Mouse (Mus musculus) urinary bladder, adult 18-20 months (tissue): ENCODE measurements around the gene Stub1.
A peak's percentile ranks its signal among the peaks of the same experiment; 100 is the strongest.

Source experiments
- DNase-seq, 2 experiments: peaks; one replicate each; pipeline ENCODE4 v3.0.0; 2022; ENCODE audit warnings: low spot score in 2 of 2, mixed read lengths in 2 of 2

Stub1 gene

DNA sequence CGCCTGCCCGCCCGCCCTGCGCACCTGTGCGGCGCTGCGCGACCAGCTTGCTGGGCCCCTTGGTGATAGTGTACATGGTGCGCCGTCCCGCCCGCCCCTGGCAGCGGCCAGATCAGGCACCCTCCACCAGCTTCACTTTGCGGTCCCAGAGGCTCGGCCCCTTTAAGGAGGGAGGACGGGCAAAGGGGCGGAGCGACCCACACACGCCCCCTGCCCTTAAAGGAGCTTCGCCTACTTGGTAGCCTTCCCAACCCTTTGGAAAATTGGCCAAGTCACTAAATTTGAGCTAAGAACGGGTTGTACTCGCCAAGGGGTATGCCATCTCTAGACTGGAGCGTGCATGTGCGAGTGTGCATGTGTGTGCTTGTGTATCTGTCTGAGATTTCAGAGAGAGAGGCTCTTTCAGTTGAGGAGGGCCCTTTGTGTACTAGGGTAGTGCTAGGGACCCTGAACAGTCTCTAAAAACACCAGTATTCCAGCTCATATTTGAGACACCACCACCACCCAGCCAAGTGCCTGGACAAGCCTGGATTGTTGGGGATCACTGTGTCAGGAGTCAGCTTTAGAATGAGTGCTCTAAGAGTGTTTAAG lies 35.5 kb upstream of the Stub1 start, which contains the start of gene Mcrip2:
Mcrip2 (minus strand) TSS at position 164 of the 591 bp plus-strand sequence.
- peak; percentile 75 to 84 for DNase-seq

GRCm38 (mm10) chr17:25867836-25868600 lies 34.8 kb upstream of the Stub1 start:
- peak in 1 of 2 experiments; percentile 25 for DNase-seq

- no peak for DNase-seq
These were observed 34.3 kb upstream of the Stub1 start for GRCm38 (mm10) chr17:25867509-25867835.

DNA sequence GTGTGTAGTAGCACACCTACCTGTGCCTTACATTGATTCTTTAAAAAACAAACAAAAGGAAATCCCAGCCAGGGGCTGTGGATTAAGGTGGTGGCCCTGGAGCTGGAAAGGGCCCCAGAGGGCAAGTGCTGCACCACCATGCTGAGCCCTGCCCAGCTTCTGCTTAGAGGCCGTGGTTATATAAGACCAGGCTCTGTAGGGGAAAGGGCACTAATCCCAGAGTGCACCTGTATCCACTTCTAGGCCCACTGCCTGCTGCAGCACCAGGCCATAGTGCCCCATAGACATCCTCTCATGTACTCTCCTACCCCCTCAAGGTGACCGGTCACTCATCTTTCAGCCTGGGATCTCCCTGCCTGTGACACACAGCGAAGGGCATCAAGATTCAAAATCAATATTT lies 33.0 kb upstream of the Stub1 start:
- no peak for DNase-seq

DNA sequence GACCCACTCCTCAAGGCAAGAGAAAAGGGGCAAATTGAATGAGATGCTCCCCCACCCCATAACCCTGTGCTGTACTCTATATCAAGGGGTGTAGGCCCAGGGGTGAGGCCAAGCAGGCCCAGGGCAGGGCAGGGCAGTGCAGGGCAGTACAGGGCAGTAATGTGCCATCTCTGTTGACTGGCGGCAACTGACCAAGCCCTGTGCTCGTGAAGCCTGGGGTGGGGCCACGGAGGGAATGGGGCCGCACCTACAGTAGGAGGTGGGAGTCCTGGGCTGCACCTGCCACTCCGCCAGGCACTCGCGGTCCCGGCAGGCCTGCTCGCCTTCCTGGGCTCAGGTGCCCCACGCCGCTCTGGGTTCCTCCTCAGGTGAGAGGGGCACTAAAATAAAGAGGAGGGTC lies 32.1 kb upstream of the Stub1 start:
- no peak for DNase-seq

DNA sequence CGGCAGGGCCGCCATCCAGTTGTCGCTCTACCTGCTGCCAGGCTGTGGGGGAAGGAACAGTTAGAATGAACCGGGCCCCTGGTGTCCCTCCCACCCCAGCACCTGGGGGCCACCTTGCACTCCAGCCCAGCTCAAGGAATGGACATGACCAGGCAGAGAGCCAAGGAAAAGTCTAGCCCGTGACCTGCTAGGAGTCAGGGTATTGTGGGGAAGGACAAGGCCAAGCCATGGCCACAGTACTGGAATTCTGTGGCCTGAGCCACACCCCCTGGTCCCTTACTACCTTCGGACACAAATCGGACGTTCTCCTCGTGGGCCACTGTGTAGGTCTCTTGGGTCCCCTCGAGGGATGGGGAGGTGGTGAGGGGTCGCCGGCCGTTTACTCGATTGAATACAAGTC lies 31.1 kb upstream of the Stub1 start:
- DNase-seq: no peak

DNA sequence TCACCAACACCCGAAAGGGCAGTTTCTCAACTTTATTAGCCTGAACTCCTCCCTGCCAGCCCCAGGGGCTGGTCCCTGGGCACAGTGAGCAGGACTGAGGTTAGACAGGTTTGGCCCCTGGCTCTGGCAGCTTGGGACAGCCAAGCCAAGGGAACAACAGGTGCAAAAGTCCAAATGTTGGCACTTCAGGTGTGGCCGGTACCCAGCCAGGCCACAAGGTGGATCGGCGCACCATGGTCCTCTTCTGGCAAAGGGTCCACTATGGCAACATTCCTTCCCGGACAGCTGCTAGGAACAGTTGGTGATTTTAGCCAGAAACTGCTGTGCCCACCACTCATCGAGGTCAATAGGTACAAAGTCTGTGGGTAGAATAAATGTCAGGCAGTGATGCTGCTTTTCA lies 30.5 kb upstream of the Stub1 start:
- DNase-seq: no peak

DNA sequence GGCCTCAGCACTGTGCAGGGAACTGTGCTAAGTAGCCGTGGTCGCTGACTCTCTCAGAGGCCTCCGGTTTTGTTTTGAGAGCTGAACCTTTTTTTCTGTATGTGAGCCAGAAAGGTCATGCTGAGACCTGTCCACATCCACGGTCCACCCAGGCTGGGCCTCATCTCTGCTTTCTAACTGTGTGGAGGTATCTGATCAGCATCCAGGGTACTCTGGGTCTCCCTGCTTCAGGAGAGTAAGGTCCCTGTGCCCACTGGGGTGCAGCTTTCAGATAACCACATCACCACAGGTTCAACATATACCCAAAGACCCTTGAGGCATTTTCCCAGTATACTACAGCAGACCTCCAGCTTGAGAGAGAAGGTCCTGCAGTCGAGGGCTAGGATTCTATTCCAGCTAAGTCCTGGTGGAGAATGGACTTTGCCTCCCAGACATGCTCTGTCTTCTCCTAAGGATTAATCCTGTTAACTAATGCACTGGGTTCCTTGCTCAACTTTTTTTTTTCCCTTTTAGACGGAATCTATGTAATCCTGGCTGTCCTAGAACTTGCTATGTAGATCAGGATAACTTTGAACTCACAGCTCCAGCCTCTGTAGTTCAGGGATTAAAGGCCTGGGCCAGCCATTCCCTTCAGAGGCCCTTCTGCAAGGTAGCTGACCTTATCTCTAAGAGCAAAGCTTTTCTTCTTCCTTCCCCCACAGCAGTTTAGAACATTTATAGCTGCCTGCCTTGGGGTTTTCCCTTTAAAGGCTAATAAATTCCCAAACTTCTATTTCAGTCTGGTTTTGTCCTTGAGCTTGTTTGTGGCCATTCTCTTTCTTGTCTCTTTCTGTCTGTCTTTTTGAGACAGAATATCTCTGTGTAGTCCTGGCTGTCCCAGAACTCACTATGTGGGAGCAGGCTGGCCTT lies 28.8 kb upstream of the Stub1 start:
- no peak for DNase-seq

DNA sequence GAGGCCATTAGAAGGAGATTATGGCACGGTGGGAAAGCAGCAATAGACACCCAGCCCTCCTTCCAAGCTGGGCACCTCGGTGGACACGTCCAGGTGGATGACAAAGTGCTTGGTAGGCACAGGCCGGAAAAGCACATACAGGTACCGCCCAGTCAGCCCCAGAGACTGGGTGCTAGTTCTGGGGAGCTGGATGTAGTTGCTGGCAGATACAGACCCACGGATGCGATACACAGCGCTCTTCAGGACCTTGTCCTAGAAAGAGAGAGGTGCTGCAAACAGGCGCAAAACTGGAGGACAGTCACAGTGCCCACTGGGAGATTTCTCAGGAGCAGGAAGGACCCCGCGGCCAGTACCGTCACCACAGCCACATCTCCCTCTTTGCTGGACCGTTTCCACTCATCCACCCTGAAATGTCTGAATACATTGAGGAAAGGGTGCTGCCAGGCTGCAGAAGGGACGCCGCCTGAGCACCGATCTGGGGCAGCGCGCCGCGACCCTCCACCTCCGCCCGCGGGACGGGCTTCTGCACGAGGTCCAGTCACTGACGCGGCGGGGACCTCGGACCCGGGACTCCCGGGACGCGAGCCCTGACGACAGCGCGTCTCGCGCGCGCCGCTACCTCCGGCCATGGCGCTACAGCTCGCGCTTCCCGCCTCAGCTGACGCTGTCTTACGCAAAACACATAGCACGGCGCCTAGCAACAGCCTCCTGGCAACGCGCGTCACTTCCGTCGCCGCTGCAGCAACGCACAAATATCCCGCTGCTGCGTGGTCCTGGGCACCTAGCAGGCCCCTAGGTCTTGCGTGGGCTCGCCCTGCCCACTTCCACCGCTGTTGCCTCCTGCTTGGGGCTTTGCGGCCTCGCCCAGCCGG lies 27.9 kb upstream of the Stub1 start, which contains the start of gene Wdr90:
Wdr90 (minus strand) TSS at position 670 of the 872 bp plus-strand sequence.
- peak; percentile 83 to 85 for DNase-seq

DNA sequence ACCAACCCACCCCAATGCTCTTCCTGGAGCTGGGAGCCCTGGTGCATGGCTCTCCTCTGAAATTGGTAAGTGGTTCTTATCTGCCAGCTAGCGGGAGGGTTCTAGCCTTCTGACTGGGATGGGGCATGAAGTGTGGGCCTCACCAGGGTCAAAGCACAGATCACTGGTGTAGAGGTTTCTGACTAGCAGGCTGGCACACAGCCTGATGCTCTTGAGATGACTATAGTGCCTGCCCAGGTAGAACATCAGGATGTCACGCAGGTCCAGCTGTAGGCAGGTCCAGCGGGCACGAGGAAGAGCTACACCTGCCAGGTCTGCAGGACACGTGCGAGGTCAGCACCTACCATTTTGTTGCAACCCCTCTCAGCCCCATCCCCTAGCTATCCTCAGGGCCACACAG lies 27.0 kb upstream of the Stub1 start:
- no peak for DNase-seq

DNA sequence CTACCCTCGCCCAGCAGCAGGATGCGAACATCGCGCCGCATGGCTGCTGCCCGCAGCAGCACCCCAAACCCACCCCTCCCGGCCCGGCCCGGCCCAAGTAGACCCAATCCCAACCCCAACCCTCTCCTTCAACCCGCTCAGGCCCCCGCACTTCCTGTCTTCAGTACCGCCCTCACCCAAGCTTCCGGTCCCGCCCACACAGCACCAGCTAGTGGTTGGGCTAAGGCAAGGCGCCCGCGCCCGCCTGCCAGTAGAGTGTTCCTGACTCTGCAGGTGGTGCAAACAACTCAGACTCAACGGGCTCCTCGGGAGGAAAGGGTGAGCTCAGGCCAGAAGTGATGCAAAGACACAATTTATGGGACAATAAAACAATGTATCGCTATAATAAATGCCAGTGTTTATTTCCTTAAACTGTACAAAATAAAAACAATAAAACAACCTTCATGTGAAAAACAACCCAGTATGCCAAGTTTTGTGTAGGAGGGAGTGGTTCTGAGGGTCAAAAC lies 11.2 kb upstream of the Stub1 start, which contains the start of gene Rhot2:
Rhot2 (minus strand) TSS at position 456 of the 506 bp plus-strand sequence.
- peak; percentile 93 for DNase-seq

GRCm38 (mm10) chr17:25843636-25844395 lies 10.6 kb upstream of the Stub1 start:
- DNase-seq: peak in 1 of 2 experiments; percentile 29

DNA sequence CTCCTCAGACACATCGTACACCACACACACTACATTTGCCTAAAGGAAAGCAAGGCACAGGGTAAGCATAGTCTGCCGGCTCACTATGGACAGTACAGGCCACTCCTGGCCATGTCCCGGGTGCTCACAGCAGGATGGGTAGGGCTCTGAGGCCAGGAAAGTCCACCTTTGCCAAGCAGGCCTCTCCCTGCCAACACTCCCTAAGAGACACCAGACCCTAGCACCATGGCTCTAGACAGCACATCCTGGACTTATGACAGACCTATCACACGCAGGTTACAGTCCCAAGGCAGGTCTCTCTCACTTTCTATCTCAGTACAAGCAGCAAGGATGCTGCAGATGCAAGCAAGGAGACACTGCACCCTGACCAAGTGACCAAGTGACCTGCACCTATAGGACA lies 9.9 kb upstream of the Stub1 start:
- DNase-seq: no peak

GRCm38 (mm10) chr17:25842509-25842908 lies 9.3 kb upstream of the Stub1 start:
- no peak for DNase-seq

DNA sequence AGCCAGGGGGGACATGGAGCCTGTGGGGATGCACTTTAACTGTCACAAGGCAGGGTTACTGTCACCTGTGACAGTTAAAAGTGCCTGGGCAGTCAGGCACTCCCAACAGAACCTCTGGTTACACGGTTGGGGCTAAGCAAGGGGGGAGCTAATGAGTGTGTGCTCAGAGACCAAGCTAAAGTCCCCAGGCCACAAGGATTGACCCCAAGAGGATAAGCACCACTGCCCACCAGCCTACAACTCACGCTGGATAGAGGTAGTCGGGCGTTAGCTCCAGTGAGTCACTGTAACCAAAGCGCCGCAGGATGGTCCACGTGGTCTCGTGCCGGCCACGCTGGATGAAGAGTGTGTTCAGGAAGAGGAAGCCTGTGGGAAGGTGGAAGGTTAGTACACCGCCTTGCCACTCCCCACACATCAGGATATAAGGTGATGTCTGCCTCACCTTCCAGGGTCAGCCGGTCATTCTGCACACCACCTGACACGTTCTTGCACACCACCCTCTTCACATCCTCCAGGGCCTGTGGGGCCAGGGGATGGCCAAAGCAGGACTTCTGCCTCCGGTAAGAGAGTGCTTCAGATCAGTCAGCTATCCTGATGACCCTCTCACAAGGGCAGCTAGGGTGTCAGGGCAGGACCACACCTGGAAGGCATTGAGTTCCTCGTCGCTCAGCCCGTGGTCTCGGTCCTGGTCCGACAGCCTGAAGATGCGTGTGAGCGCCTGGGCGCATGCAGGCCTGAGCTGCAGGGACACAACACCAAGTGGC lies 8.1 kb upstream of the Stub1 start, which contains the start of gene Gm20683:
Gm20683 (minus strand) TSS at position 647 of the 764 bp plus-strand sequence.
- no peak for DNase-seq

- no peak for DNase-seq
These were observed 7.3 kb upstream of the Stub1 start for GRCm38 (mm10) chr17:25840519-25840918.

DNA sequence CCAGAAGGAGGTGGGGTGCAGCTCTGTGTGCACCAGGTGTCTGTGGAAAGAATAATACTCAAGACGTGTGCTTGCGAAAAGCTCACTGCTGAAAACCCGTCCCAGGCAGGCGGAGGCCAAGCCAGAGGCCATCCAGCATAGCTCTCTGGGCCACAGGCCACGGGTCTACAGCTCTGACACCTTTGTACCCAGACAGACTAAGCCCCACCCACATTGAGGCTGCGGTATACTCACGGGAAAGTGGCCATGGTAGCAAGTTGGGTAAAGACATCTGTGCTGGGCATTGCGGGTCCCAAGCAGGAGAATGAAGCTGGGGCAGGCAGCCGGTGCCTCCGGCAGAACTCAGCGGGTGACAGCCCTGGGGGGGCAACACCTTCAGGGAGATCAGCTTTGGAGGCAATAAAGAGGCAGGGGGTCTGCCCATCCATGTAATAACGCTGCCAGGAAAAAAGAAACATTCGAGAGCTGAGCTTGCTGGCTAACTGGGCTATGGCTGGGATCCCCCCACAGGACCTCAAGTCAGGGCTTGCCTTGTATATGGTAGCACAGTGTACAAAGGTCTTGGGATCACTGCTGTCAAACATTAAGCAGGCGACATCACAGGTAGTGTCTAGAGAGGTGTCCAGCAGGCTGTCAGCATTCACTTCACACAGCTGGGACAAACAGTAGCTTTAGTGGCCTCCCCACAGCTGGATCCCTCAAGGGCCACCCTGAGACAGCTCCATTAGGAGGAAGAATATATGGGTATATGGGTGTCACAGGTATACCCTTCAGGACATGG lies 6.4 kb upstream of the Stub1 start:
- DNase-seq: no peak

GRCm38 (mm10) chr17:25838904-25839303 lies 5.7 kb upstream of the Stub1 start:
- DNase-seq: no peak

- no peak for DNase-seq
These were observed 4.3 kb upstream of the Stub1 start for GRCm38 (mm10) chr17:25837533-25837932.
